Mouse (Mus musculus) ovary, postnatal 10 days (tissue): ENCODE measurements around the gene Ggt6.
"Not testable (repeated sequence)": the region's sequence is repeated elsewhere in the genome, so short reads cannot be mapped to it uniquely, and the experiment has no call there.

ENCODE experiments used
- DNase-seq: peaks from one replicate; pipeline ENCODE4 v3.0.0; 2022; ENCODE audit warnings: low spot score

Gene Ggt6

GRCm38 (mm10) chr11:72411093-72411921 is 24.0 kb upstream of the Ggt6 start, which contains the start of gene Smtnl2:
Gene Smtnl2, minus strand, starts transcription at chr11:72411713.
- DNase-seq, result peak; percentile 72

GRCm38 (mm10) chr11:72411945-72412344 is 23.4 kb upstream of the Ggt6 start:
- DNase-seq, result no peak

GRCm38 (mm10) chr11:72413016-72413415 is 22.3 kb upstream of the Ggt6 start:
- DNase-seq, result no peak

- DNase-seq, result no peak
Measured at GRCm38 (mm10) chr11:72413601-72414190, 21.6 kb upstream of the Ggt6 start.

- DNase-seq, result no peak
Measured at GRCm38 (mm10) chr11:72415155-72415554, 20.2 kb upstream of the Ggt6 start.

- no peak for DNase-seq
Measured at GRCm38 (mm10) chr11:72416666-72417065, 18.7 kb upstream of the Ggt6 start.

GRCm38 (mm10) chr11:72417376-72417775 is 17.9 kb upstream of the Ggt6 start:
- DNase-seq, result no peak

- no peak for DNase-seq
Measured at GRCm38 (mm10) chr11:72418227-72418626, 17.1 kb upstream of the Ggt6 start.

GRCm38 (mm10) chr11:72419006-72419405 is 16.3 kb upstream of the Ggt6 start:
- DNase-seq, result no peak

GRCm38 (mm10) chr11:72420460-72421122 is 14.7 kb upstream of the Ggt6 start:
- no peak for DNase-seq

GRCm38 (mm10) chr11:72421518-72422278 is 13.6 kb upstream of the Ggt6 start:
- DNase-seq, result no peak

GRCm38 (mm10) chr11:72423686-72424085 is 11.6 kb upstream of the Ggt6 start:
- DNase-seq, result no peak

GRCm38 (mm10) chr11:72425201-72425600 is 10.1 kb upstream of the Ggt6 start:
- DNase-seq, result no peak

- DNase-seq, result no peak
Measured at GRCm38 (mm10) chr11:72426884-72427283, 8.4 kb upstream of the Ggt6 start.

GRCm38 (mm10) chr11:72428694-72429093 is 6.6 kb upstream of the Ggt6 start:
- no peak for DNase-seq

GRCm38 (mm10) chr11:72429288-72429690 is 6.0 kb upstream of the Ggt6 start:
- no peak for DNase-seq

- not testable (repeated sequence) for DNase-seq
Measured at GRCm38 (mm10) chr11:72430311-72431068, 4.8 kb upstream of the Ggt6 start.

- DNase-seq, result no peak
Measured at GRCm38 (mm10) chr11:72435694-72436045, 344 bp downstream of the Ggt6 start.

GRCm38 (mm10) chr11:72436271-72436670 is 945 bp downstream of the Ggt6 start:
- no peak for DNase-seq

- DNase-seq, result no peak
Measured at GRCm38 (mm10) chr11:72436756-72437650, 1.7 kb downstream of the Ggt6 start.

- DNase-seq, result no peak
Measured at GRCm38 (mm10) chr11:72438411-72438810, 3.1 kb downstream of the Ggt6 start.
